Mouse (Mus musculus): ENCODE results near the gene Slc18a2. TPM values are rescaled to one million over a fixed set of nuclear protein-coding genes. Genes with fewer than 3 reads are reported as not detected.

Slc18a2 gene
- polyA plus RNA-seq, 1 experiment from 2014 or later, result 4.6 TPM

GRCm38 (mm10) chr19:59235001-59235400 is 25.7 kb upstream of the Slc18a2 start:
- no peak for DNase-seq (ENCODE audit: low spot score)
- Histone ChIP-seq H3K4me1 (replicated peaks; ENCODE audit: control insufficient read depth, insufficient read depth) (no peaks in the 10 kb centered on the region), H3K27ac (replicated peaks) (no peak overlapping the region), H3K27me3 (ENCODE audit: control insufficient read depth, insufficient read depth, low read length) (no peaks in the 10 kb centered on the region), H3K9me3 (ENCODE audit: control insufficient read depth, low read length) (no peaks in the 10 kb centered on the region), H3K9ac (ENCODE audit: low read length) (no peak overlapping the region), H3K4me2 (replicated peaks; ENCODE audit: low read depth) (no peak overlapping the region), H3K4me3 (ENCODE audit: low read depth, low read length) (no peak overlapping the region), H3K36me3 (ENCODE audit: control insufficient read depth, insufficient read depth, low read length) (no peaks in the 10 kb centered on the region)
- ATAC-seq (ENCODE audit: low FRiP score, low TSS enrichment), result no peak
- TF ChIP-seq EP300 (optimal IDR thresholded peaks at IDR 0.05) (no peak), CTCF (IDR thresholded peaks at IDR 0.05; ENCODE audit: low read depth) (no peak)
- WGBS, result 81% methylated on average over 18 of the region's 18 CpGs

- no peak overlapping the region for H3K4me2 ChIP-seq (replicated peaks; ENCODE audit: low read depth)
- no peaks in the 10 kb centered on the region for H3K4me1 ChIP-seq (replicated peaks; ENCODE audit: control insufficient read depth, insufficient read depth)
- H3K9ac ChIP-seq (ENCODE audit: low read length), result no peak overlapping the region
- no peaks in the 10 kb centered on the region for H3K36me3 ChIP-seq (ENCODE audit: control insufficient read depth, insufficient read depth, low read length)
- no peak for TF ChIP-seq EP300 (optimal IDR thresholded peaks at IDR 0.05)
- TF ChIP-seq CTCF (IDR thresholded peaks at IDR 0.05; ENCODE audit: low read depth), result no peak
- WGBS, result 73% methylated on average over 6 of the region's 6 CpGs
- ATAC-seq (ENCODE audit: low FRiP score, low TSS enrichment), result no peak
- no peak overlapping the region for H3K4me3 ChIP-seq (ENCODE audit: low read depth, low read length)
- DNase-seq (ENCODE audit: low spot score), result no peak
- H3K9me3 ChIP-seq (ENCODE audit: control insufficient read depth, low read length), result no peaks in the 10 kb centered on the region
- no peaks in the 10 kb centered on the region for H3K27me3 ChIP-seq (ENCODE audit: control insufficient read depth, insufficient read depth, low read length)
- H3K27ac ChIP-seq (replicated peaks), result no peak overlapping the region
These were observed 24.6 kb upstream of the Slc18a2 start for GRCm38 (mm10) chr19:59236046-59236445.

GRCm38 (mm10) chr19:59238630-59239029 is 22.1 kb upstream of the Slc18a2 start:
- TF ChIP-seq CTCF (IDR thresholded peaks at IDR 0.05; ENCODE audit: low read depth) (no peak), EP300 (optimal IDR thresholded peaks at IDR 0.05) (no peak)
- Histone ChIP-seq H3K9me3 (ENCODE audit: control insufficient read depth, low read length) (no peaks in the 10 kb centered on the region), H3K36me3 (ENCODE audit: control insufficient read depth, insufficient read depth, low read length) (no peaks in the 10 kb centered on the region), H3K4me2 (replicated peaks; ENCODE audit: low read depth) (no peak overlapping the region), H3K4me1 (replicated peaks; ENCODE audit: control insufficient read depth, insufficient read depth) (no peaks in the 10 kb centered on the region), H3K27ac (replicated peaks) (no peak overlapping the region), H3K27me3 (ENCODE audit: control insufficient read depth, insufficient read depth, low read length) (no peaks in the 10 kb centered on the region), H3K9ac (ENCODE audit: low read length) (no peak overlapping the region), H3K4me3 (ENCODE audit: low read depth, low read length) (no peak overlapping the region)
- ATAC-seq (ENCODE audit: low FRiP score, low TSS enrichment), result no peak
- 77% methylated on average over 3 of the region's 3 CpGs for WGBS
- DNase-seq (ENCODE audit: low spot score), result no peak

GRCm38 (mm10) chr19:59239124-59239817 is 21.4 kb upstream of the Slc18a2 start:
- Histone ChIP-seq H3K4me1 (replicated peaks; ENCODE audit: control insufficient read depth, insufficient read depth) (no peaks in the 10 kb centered on the region), H3K9me3 (ENCODE audit: control insufficient read depth, low read length) (no peaks in the 10 kb centered on the region), H3K27ac (replicated peaks) (no peak overlapping the region), H3K4me3 (ENCODE audit: low read depth, low read length) (no peak overlapping the region), H3K9ac (ENCODE audit: low read length) (no peak overlapping the region), H3K36me3 (ENCODE audit: control insufficient read depth, insufficient read depth, low read length) (no peaks in the 10 kb centered on the region), H3K4me2 (replicated peaks; ENCODE audit: low read depth) (no peak overlapping the region), H3K27me3 (ENCODE audit: control insufficient read depth, insufficient read depth, low read length) (no peaks in the 10 kb centered on the region)
- 17% methylated on average over 17 of the region's 17 CpGs for WGBS
- peak; percentile 100 for TF ChIP-seq CTCF (IDR thresholded peaks at IDR 0.05; ENCODE audit: low read depth)
- no peak for TF ChIP-seq EP300 (optimal IDR thresholded peaks at IDR 0.05)
- ATAC-seq (ENCODE audit: low FRiP score, low TSS enrichment) (peak; percentile 60), DNase-seq (ENCODE audit: low spot score) (peak; percentile 89)

GRCm38 (mm10) chr19:59241987-59242386 is 18.7 kb upstream of the Slc18a2 start:
- ATAC-seq (ENCODE audit: low FRiP score, low TSS enrichment), result no peak
- TF ChIP-seq CTCF (IDR thresholded peaks at IDR 0.05; ENCODE audit: low read depth) (no peak), EP300 (optimal IDR thresholded peaks at IDR 0.05) (no peak)
- no peaks in the 10 kb centered on the region for H3K27me3 ChIP-seq (ENCODE audit: control insufficient read depth, insufficient read depth, low read length)
- no peak for DNase-seq (ENCODE audit: low spot score)
- no peaks in the 10 kb centered on the region for H3K36me3 ChIP-seq (ENCODE audit: control insufficient read depth, insufficient read depth, low read length)
- H3K9me3 ChIP-seq (ENCODE audit: control insufficient read depth, low read length), result no peaks in the 10 kb centered on the region
- H3K4me2 ChIP-seq (replicated peaks; ENCODE audit: low read depth), result no peak overlapping the region
- H3K27ac ChIP-seq (replicated peaks), result no peak overlapping the region
- no peak overlapping the region for H3K4me3 ChIP-seq (ENCODE audit: low read depth, low read length)
- no peaks in the 10 kb centered on the region for H3K4me1 ChIP-seq (replicated peaks; ENCODE audit: control insufficient read depth, insufficient read depth)
- 76% methylated on average over 4 of the region's 4 CpGs for WGBS
- H3K9ac ChIP-seq (ENCODE audit: low read length), result no peak overlapping the region

- no peaks in the 10 kb centered on the region for H3K4me1 ChIP-seq (replicated peaks; ENCODE audit: control insufficient read depth, insufficient read depth)
- no peaks in the 10 kb centered on the region for H3K9me3 ChIP-seq (ENCODE audit: control insufficient read depth, low read length)
- no peak overlapping the region for H3K9ac ChIP-seq (ENCODE audit: low read length)
- TF ChIP-seq EP300 (optimal IDR thresholded peaks at IDR 0.05) (no peak), CTCF (IDR thresholded peaks at IDR 0.05; ENCODE audit: low read depth) (no peak)
- no peak for ATAC-seq (ENCODE audit: low FRiP score, low TSS enrichment)
- 83% methylated on average over 2 of the region's 2 CpGs for WGBS
- no peak overlapping the region for H3K4me2 ChIP-seq (replicated peaks; ENCODE audit: low read depth)
- H3K4me3 ChIP-seq (ENCODE audit: low read depth, low read length), result no peak overlapping the region
- H3K27ac ChIP-seq (replicated peaks), result no peak overlapping the region
- no peaks in the 10 kb centered on the region for H3K27me3 ChIP-seq (ENCODE audit: control insufficient read depth, insufficient read depth, low read length)
- no peak for DNase-seq (ENCODE audit: low spot score)
- no peaks in the 10 kb centered on the region for H3K36me3 ChIP-seq (ENCODE audit: control insufficient read depth, insufficient read depth, low read length)
These were observed 17.6 kb upstream of the Slc18a2 start for GRCm38 (mm10) chr19:59243057-59243456.
